Mouse (Mus musculus) lung, postnatal 10 days (tissue): ENCODE results near the gene Hey2.

Experiments used
- DNase-seq: peaks from one replicate; pipeline ENCODE4 v3.0.0; 2021

The Hey2 gene

GRCm38 (mm10) chr10:30789521-30789920 lies 53.1 kb downstream of the Hey2 start:
- no peak for DNase-seq

- DNase-seq = no peak
These were observed 54.3 kb downstream of the Hey2 start for GRCm38 (mm10) chr10:30788340-30788721.

DNA sequence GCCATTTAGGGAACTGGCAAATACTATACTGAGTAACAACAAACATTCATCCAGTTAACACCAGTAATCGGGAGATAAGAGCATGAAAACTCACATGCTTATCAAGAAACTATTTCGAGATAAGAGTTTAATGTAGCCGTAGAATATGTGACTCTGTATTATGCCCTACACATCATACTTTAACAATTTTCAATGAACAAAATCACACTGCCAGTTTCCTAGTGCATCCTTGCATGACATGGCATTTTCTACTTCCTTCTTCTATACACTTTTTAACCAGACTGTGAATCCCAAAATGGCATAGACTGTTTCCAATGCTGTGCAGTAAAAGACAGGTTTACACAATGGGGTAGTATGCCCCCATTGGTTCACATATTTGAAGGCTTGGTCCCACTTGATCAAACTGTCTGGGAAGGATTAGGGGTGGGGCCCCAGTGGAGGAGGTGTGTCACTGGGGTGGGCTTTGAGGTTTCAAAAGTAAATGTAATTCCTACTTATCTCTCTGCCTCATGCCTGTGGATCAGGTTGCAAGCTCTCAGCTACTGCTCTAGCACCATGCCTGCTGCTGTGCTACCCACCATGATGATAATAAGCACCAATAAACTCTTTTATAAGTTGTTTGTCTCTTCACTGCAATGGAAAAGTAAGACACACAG lies 54.8 kb downstream of the Hey2 start:
- no peak for DNase-seq

GRCm38 (mm10) chr10:30786103-30786754 lies 56.4 kb downstream of the Hey2 start:
- DNase-seq = no peak
